Mouse (Mus musculus): ENCODE measurements at regions not wholly inside any gene's neighbourhood (a gene's known extent, or its start where the extent isn't known, plus 50 kb on each side); places are given as distances from the start of the nearest gene placed in this dataset.

DNA sequence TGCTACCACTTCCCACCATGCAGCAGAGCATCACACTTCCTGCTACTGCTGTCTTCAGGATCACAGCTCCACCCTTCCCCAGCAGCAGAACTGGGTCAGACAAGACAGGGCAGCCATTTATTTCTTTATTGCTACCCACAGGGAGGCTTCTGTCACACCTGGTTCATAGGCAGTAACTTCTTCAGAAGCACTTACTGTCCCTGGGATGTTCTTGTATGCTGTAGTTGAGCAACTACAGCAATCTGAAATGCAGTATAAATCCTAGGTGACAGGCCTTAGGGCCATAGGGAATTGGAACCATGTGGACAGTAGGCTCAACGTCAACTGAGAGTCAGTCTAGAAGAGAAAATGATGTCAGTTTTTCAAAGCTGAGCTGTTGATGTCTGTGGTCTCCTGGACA lies 179.5 kb upstream of the Mast4 start:
- TF ChIP-seq MYOD1 (IDR thresholded peaks at IDR 0.05; ENCODE audit: control insufficient read depth, insufficient read length, low read depth) (no peak), CTCF (IDR thresholded peaks at IDR 0.05; ENCODE audit: control insufficient read depth, insufficient read depth, insufficient read length) (no peak), MYOG (IDR thresholded peaks at IDR 0.05; ENCODE audit: control insufficient read depth, extremely low read depth, insufficient read length) (no peak), USF1 (IDR thresholded peaks at IDR 0.05; ENCODE audit: low read depth) (no peak), MAX (IDR thresholded peaks at IDR 0.05) (no peak), CEBPB (IDR thresholded peaks at IDR 0.05; ENCODE audit: low read depth) (no peak)
